Mouse (Mus musculus): ENCODE results near the gene Spast.

GRCm38 (mm10) chr17:74291640-74292361 lies 47.0 kb upstream of the Spast start:
- TF ChIP-seq CTCF (IDR thresholded peaks at IDR 0.05; ENCODE audit: control insufficient read depth, insufficient read depth, insufficient read length), result no peak
- TF ChIP-seq MYOD1 (IDR thresholded peaks at IDR 0.05; ENCODE audit: control insufficient read depth, insufficient read length, low read depth), result no peak
